Mouse (Mus musculus): ENCODE results near the gene Prr12. TPM values are rescaled to one million over a fixed set of nuclear protein-coding genes. Genes with fewer than 3 reads are reported as not detected.
A peak's percentile ranks its signal among the peaks of the same experiment; 100 is the strongest.
"Not testable (repeated sequence)": the region's sequence is repeated elsewhere in the genome, so short reads cannot be mapped to it uniquely, and the experiment has no call there.

Gene Prr12
- polyA plus RNA-seq, 1 experiment from 2014 or later, result 13.8 TPM

- Histone ChIP-seq H3K4me2 (no peak overlapping the region), H3K27me3 (no peaks in the 10 kb centered on the region), H3K4me1 (replicated peaks) (peaks cover 15% of the 10 kb centered on the region), H3K4me3 (no peak overlapping the region), H3K9ac (no peak overlapping the region), H3K36me3 (peaks cover 64% of the 10 kb centered on the region), H3K27ac (no peak overlapping the region), H3K9me3 (no peaks in the 10 kb centered on the region)
- 87% methylated on average over 9 of the region's 9 CpGs for WGBS
- no peak for ATAC-seq (ENCODE audit: low FRiP score)
These were observed 24.9 kb downstream of the Prr12 start for GRCm38 (mm10) chr7:45027761-45028160.

- H3K9me3 ChIP-seq, result no peaks in the 10 kb centered on the region
- no peak overlapping the region for H3K4me2 ChIP-seq
- H3K27ac ChIP-seq, result peak overlapping the region; percentile 42
- 42% methylated on average over 2 of the region's 2 CpGs for WGBS
- H3K4me3 ChIP-seq, result no peak overlapping the region
- peaks cover 15% of the 10 kb centered on the region for H3K4me1 ChIP-seq (replicated peaks)
- H3K36me3 ChIP-seq, result peaks cover 49% of the 10 kb centered on the region
- H3K27me3 ChIP-seq, result no peaks in the 10 kb centered on the region
- ATAC-seq (ENCODE audit: low FRiP score), result peak; percentile 46; the same call in 1 of the 2 replicates
- no peak overlapping the region for H3K9ac ChIP-seq
These were observed 26.4 kb downstream of the Prr12 start for GRCm38 (mm10) chr7:45026256-45026655.

DNA sequence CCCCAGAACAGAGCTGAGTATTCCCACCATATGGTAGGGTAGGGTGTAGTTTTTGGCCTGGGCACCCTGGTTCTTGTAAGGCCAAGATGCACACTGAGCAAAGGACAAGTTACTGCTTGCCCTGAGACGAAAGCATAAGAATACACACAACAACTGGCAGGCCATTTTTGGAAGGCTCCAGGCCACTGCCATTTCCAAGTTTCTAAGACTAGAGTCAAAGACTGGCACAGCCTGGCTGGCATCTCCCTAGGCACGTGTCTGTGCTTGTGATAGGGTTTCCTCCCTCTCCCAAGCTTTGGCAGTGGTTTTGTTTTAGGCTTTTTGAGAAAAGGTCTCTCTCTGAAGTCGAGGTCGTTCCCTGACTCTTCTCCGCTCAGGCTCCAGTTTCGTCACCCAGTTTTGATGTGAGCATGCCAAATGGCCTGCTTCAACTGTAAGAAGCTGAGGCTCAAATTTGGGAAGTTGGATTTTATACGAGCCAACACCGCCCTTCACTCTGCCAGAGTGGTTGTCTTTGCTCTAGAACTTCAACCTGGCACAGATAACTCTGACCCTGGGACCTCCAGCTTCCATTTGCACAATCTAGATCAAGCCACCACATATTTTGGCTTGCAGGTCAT, 27.0 kb downstream of the Prr12 start:
- 86% methylated on average over 8 of the region's 8 CpGs for WGBS
- Histone ChIP-seq H3K4me2 (no peak overlapping the region), H3K27me3 (no peaks in the 10 kb centered on the region), H3K9me3 (no peaks in the 10 kb centered on the region), H3K36me3 (peaks cover 43% of the 10 kb centered on the region), H3K4me3 (no peak overlapping the region), H3K4me1 (replicated peaks) (peaks cover 15% of the 10 kb centered on the region), H3K9ac (no peak overlapping the region), H3K27ac (peak overlapping the region; percentile 42; the same call in 1 of the 2 replicates)
- ATAC-seq (ENCODE audit: low FRiP score), result no peak

DNA sequence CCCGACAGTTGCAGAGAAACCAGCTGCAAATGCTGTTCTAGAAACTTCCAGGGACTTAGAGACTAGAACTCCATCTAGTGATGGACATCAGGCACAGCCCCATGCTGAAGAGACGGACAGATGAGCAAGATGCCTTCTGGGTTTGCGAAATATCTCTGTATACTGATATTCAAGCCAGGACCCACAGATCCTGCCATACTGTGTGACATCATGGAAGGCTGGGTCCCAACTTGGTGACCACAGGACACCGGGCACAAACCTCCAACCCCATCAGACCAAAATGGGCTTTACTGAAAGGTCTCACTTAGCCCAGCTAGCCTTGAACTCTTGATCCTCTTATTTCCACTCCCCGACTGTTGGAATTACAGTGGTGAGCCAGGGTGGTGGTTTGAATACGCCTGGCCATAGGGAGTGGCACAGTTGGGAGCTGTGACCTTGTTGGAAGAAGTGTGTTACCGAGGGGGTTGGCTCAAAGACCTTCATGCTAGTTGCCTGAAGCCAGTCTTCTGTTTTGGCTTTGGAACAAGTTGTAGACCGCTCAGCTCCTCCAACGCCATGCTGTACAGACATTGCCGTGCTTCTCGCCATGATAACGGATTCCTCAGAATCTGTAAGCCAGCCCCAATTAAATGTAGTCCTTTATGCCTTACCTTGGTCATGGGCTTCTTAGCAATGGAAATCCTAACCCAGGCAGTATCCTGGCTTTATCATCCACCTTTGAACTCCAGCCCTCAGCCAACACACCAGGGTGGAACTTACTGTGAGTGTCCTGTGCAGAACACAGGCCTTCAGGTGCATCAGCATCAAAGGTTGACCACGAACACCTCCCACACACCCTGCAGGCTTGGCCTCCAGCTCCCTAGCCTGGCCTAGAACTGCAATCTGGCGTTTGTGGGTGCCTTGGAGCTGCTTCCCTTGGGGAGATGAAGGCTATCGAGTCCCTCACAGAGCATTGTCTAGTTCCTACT, 28.1 kb downstream of the Prr12 start:
- no peaks in the 10 kb centered on the region for H3K27me3 ChIP-seq
- WGBS, result 90% methylated on average over 15 of the region's 15 CpGs
- H3K9me3 ChIP-seq, result no peaks in the 10 kb centered on the region
- H3K4me1 ChIP-seq (replicated peaks), result peaks cover 15% of the 10 kb centered on the region
- ATAC-seq (ENCODE audit: low FRiP score), result no peak
- H3K4me3 ChIP-seq, result no peak overlapping the region
- H3K4me2 ChIP-seq, result no peak overlapping the region
- H3K9ac ChIP-seq, result no peak overlapping the region
- peaks cover 32% of the 10 kb centered on the region for H3K36me3 ChIP-seq
- H3K27ac ChIP-seq, result 0 out of 2 replicates have a peak overlapping the region, but pooled peaks have one; percentile 5

GRCm38 (mm10) chr7:45023711-45024110, 29.0 kb downstream of the Prr12 start:
- WGBS, result 80% methylated on average over 5 of the region's 5 CpGs
- not testable (repeated sequence) for ATAC-seq (ENCODE audit: low FRiP score)

GRCm38 (mm10) chr7:45020225-45020624, 32.5 kb downstream of the Prr12 start:
- Histone ChIP-seq H3K27ac (no peak overlapping the region), H3K4me1 (replicated peaks) (peaks cover 25% of the 10 kb centered on the region), H3K4me3 (no peak overlapping the region), H3K36me3 (no peaks in the 10 kb centered on the region), H3K27me3 (peaks cover 6% of the 10 kb centered on the region; the same call in 1 of the 2 replicates), H3K9me3 (no peaks in the 10 kb centered on the region), H3K9ac (no peak overlapping the region), H3K4me2 (no peak overlapping the region)
- 84% methylated on average over 9 of the region's 9 CpGs for WGBS
- no peak for ATAC-seq (ENCODE audit: low FRiP score)

More at GRCm38 (mm10) chr7:45023711-45024110, 29.0 kb downstream of the Prr12 start:
- not testable (repeated sequence) for H3K9ac ChIP-seq, H3K27ac ChIP-seq, H3K27me3 ChIP-seq, H3K4me2 ChIP-seq, H3K9me3 ChIP-seq, H3K4me3 ChIP-seq
- Histone ChIP-seq H3K4me1 (replicated peaks) (peaks cover 20% of the 10 kb centered on the region), H3K36me3 (peaks cover 23% of the 10 kb centered on the region)

DNA sequence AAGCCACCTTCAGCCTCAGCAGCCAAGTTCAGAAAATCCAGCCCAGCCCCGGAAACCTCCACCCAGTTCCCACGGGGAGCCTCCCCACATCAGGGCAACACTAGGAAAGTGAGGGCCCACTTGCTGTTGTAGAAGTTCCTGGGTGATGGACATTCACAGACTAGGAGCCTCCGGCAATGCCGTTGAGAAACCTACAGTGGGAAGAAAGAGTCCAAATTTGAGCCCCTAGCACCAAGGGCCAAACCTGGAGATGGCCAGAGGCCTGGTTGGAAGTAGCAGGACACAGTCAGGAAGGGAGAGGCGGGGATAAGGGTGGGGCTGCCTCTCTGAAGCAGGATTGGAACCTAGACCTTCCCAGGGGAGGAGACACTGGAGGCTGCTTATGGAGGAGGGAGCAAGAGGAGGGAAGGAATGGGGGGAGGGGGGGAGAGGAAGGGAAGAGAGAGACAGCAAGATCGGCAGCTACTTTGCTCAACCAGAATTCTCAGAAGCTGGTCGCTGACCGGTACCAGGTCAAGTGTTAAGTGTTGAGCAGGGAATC, 33.6 kb downstream of the Prr12 start:
- H3K27me3 ChIP-seq, result peaks cover 6% of the 10 kb centered on the region; the same call in 1 of the 2 replicates
- peaks cover 36% of the 10 kb centered on the region for H3K4me1 ChIP-seq (replicated peaks)
- WGBS, result 44% methylated on average over 8 of the region's 8 CpGs
- no peaks in the 10 kb centered on the region for H3K36me3 ChIP-seq
- H3K4me3 ChIP-seq, result no peak overlapping the region
- no peak for ATAC-seq (ENCODE audit: low FRiP score)
- peak overlapping the region; percentile 29; the same call in 1 of the 2 replicates for H3K4me2 ChIP-seq
- no peak overlapping the region for H3K9ac ChIP-seq
- no peaks in the 10 kb centered on the region for H3K9me3 ChIP-seq
- H3K27ac ChIP-seq, result peak overlapping the region; percentile 48; the same call in 1 of the 2 replicates

GRCm38 (mm10) chr7:45017242-45018061, 35.2 kb downstream of the Prr12 start, which contains the start of gene Rras:
Gene Rras (plus strand): TSS chr7:45017961.
- under 1% methylated on average over 36 of the region's 36 CpGs for WGBS
- Histone ChIP-seq H3K4me1 (replicated peaks) (peaks cover 47% of the 10 kb centered on the region), H3K27me3 (peaks cover 6% of the 10 kb centered on the region; the same call in 1 of the 2 replicates), H3K9me3 (no peaks in the 10 kb centered on the region), H3K9ac (peak within 1 kb of the TSS; percentile 71), H3K4me2 (peak within 1 kb of the TSS; percentile 83), H3K36me3 (peaks cover 14% of the 10 kb centered on the region), H3K4me3 (peak within 1 kb of the TSS; percentile 45), H3K27ac (peak within 1 kb of the TSS; percentile 88)
- ATAC-seq (ENCODE audit: low FRiP score), result peak; percentile 82

GRCm38 (mm10) chr7:45016761-45017160, 35.9 kb downstream of the Prr12 start:
- H3K36me3 ChIP-seq, result peaks cover 21% of the 10 kb centered on the region
- peak overlapping the region; percentile 71 for H3K9ac ChIP-seq
- H3K4me3 ChIP-seq, result peak overlapping the region; percentile 45
- 4% methylated on average over 4 of the region's 4 CpGs for WGBS
- peaks cover 6% of the 10 kb centered on the region; the same call in 1 of the 2 replicates for H3K27me3 ChIP-seq
- H3K27ac ChIP-seq, result peak overlapping the region; percentile 88
- peaks cover 47% of the 10 kb centered on the region for H3K4me1 ChIP-seq (replicated peaks)
- no peaks in the 10 kb centered on the region for H3K9me3 ChIP-seq
- peak overlapping the region; percentile 83 for H3K4me2 ChIP-seq
- no peak for ATAC-seq (ENCODE audit: low FRiP score)

DNA sequence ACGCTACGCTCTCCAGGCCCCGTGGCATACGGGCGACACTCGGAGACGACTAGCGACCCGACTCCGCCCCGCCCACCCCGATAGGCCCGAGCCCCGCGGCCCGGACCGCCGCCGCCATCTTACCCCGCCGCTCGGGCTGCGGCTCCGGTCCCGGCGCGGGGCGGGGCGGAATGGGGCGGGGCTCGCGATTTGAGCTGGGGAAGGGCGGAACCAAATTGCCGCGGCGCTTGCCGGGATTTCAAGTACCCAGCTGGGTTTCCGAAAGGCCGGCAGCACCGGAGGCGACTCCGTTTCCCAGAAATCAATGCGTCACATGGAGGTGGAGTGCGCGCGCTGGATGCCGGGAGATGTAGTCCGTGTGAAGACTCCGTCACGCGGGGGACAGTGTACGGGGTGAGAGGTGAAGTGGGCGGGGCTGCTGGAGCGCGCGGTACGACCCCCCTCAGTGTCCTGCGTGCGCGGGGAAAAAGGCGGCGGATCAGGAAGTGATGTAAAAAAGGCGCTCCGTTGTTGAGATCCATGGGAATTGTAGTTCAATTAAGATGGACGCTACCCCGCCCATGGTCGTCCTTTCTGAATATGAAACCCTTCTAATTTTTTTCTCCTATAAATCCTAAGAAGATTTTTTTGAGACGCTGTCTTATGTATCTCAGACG, 36.6 kb downstream of the Prr12 start, which contains the start of gene Scaf1:
Gene Scaf1, minus strand, starts transcription at position 407 of the 656 bp plus-strand sequence.
- Histone ChIP-seq H3K4me1 (replicated peaks) (peaks cover 47% of the 10 kb centered on the region), H3K27me3 (peaks cover 6% of the 10 kb centered on the region; the same call in 1 of the 2 replicates), H3K9ac (peak within 1 kb of the TSS; percentile 97), H3K27ac (peak within 1 kb of the TSS; percentile 89), H3K9me3 (no peaks in the 10 kb centered on the region), H3K4me2 (peak within 1 kb of the TSS; percentile 85), H3K36me3 (peaks cover 28% of the 10 kb centered on the region), H3K4me3 (peak within 1 kb of the TSS; percentile 91)
- WGBS, result under 1% methylated on average over 69 of the region's 69 CpGs
- ATAC-seq (ENCODE audit: low FRiP score), result peak; percentile 93

All from hindbrain, embryonic 13.5 days (tissue).